Mouse (Mus musculus) forebrain, embryonic 14.5 days (tissue): ENCODE results near the gene Arhgef39. TPM values are rescaled to one million over a fixed set of nuclear protein-coding genes. Genes with fewer than 3 reads are reported as not detected.

ENCODE experiments used
- ATAC-seq: fragments of 200-750 bp; cut with Nextera tagmentation; 2 replicates; pipeline ENCODE4 v1.8.0; 2017; ENCODE audit warnings: mild to moderate bottlenecking, moderate library complexity
- DNase-seq: peaks from one replicate; pipeline ENCODE4 v3.0.0-alpha.2; 2015; ENCODE audit warnings: low spot score
- H3K27ac ChIP-seq: fragments of 300-500 bp; sonication (generic); 2 replicates; pipeline ENCODE4 v1.5.1; 2014; ENCODE audit warnings: low read depth, mild to moderate bottlenecking, control low read depth, low read length, moderate library complexity
- H3K27me3 ChIP-seq: fragments of 300-500 bp; sonication (generic); replicated peaks from 2 replicates; pipeline ENCODE4 v1.6.1; 2014; ENCODE audit warnings: low read length, control low read depth, mixed read lengths; ENCODE audit not compliant: control insufficient read depth, insufficient read depth
- H3K36me3 ChIP-seq: fragments of 300-500 bp; sonication (generic); 2 replicates; pipeline ENCODE4 v1.6.1; 2014; ENCODE audit warnings: low read length, control low read depth; ENCODE audit not compliant: control insufficient read depth, insufficient read depth
- H3K4me1 ChIP-seq: fragments of 300-500 bp; sonication (generic); 2 replicates; pipeline ENCODE4 v1.6.1; 2014; ENCODE audit warnings: antibody characterized with exemption, low read length, control low read depth; ENCODE audit not compliant: control insufficient read depth, insufficient read depth
- H3K4me2 ChIP-seq: fragments of 300-500 bp; sonication (generic); 2 replicates; pipeline ENCODE4 v1.6.1; 2014; ENCODE audit warnings: mild to moderate bottlenecking, control low read depth, low read length
- H3K4me3 ChIP-seq: fragments of 300-500 bp; sonication (generic); 2 replicates; pipeline ENCODE4 v1.5.1; 2014; ENCODE audit warnings: low read depth, low read length, control low read depth
- H3K9ac ChIP-seq: fragments of 300-500 bp; sonication (generic); 2 replicates; pipeline ENCODE4 v1.6.1; 2014; ENCODE audit warnings: mild to moderate bottlenecking, low read length, control low read depth, moderate library complexity
- H3K9me3 ChIP-seq: fragments of 300-500 bp; sonication (generic); replicated peaks from 2 replicates; pipeline ENCODE4 v1.6.1; 2016; ENCODE audit warnings: low read length, control low read depth, mixed read lengths; ENCODE audit not compliant: control insufficient read depth
- WGBS: fragments of 180-500 bp; shearing (Covaris S2); extraction: QIAGEN DNeasy Blood & Tissue Kit; methylation state at CpG from one replicate; pipeline ENCODE4 v1.1.7; 2014; 5-methylcytosine and 5-hydroxymethylcytosine counted together
- polyA plus RNA-seq: library from polyadenylated mRNA; unstranded; fragments of >200 nt; fragmentation: Nextera tagmentation; extraction: Ambion mirVana; gene quantifications from 2 replicates; pipeline ENCODE4 v1.2.1, GENCODE M21; 2014

Arhgef39 gene
- polyA plus RNA-seq, 1 experiment from 2014 or later = 14.0 TPM

DNA sequence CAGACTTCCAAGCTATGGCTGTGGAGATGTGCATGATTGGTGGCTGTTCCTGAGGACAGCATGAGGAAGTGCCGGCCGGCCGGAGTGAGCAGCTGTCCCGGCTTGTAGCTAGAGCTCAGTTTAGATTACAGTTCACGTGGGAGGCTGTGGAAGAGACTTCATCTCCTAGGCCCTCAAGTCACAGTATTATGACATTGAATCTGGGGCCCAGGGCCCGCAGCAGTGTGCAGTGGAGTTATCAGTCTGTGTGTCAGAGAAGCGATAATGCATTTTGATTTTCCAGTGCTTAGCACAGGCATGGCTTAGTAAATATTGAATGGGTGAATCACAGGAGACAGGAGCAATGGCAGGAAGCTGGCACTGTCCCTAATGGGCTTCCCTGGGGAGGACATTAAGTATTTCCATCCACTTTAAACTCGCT, 30.6 kb upstream of the Arhgef39 start:
- Histone ChIP-seq H3K9ac (no peak overlapping the region), H3K9me3 (no peaks in the 10 kb centered on the region), H3K4me1 (no peaks in the 10 kb centered on the region), H3K4me2 (no peak overlapping the region), H3K36me3 (peaks cover 41% of the 10 kb centered on the region), H3K4me3 (no peak overlapping the region), H3K27ac (no peak overlapping the region), H3K27me3 (peaks cover 8% of the 10 kb centered on the region)
- DNase-seq = no peak
- ATAC-seq = no peak
- 78% methylated on average over 8 of the region's 8 CpGs for WGBS

DNA sequence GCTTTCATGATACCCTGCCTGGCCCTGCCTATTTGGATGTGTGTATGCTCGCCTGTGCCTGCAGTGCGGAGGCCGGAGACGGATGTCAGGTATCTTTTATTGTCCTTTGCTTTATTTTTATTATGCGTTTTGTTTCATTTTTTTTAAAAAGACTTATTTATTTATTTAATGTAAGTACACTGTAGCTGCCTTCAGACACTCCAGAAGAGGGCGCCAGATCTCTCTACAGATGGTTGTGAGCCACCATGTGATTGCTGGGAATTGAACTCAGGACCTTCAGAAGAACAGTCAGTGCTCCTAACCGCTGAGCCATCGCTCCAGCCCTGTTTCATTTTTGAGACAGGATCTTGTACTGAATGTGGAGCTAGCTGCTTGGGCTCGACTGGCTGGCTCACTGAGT, 29.0 kb upstream of the Arhgef39 start:
- DNase-seq = no peak
- no peak overlapping the region for H3K4me2 ChIP-seq
- H3K36me3 ChIP-seq = peaks cover 27% of the 10 kb centered on the region
- ATAC-seq = no peak
- 77% methylated on average over 9 of the region's 9 CpGs for WGBS
- no peak overlapping the region for H3K9ac ChIP-seq
- H3K27me3 ChIP-seq = peaks cover 19% of the 10 kb centered on the region
- H3K4me1 ChIP-seq = peaks cover 6% of the 10 kb centered on the region; the same call in 1 of the 2 replicates
- no peak overlapping the region for H3K4me3 ChIP-seq
- no peaks in the 10 kb centered on the region for H3K9me3 ChIP-seq
- H3K27ac ChIP-seq = no peak overlapping the region

DNA sequence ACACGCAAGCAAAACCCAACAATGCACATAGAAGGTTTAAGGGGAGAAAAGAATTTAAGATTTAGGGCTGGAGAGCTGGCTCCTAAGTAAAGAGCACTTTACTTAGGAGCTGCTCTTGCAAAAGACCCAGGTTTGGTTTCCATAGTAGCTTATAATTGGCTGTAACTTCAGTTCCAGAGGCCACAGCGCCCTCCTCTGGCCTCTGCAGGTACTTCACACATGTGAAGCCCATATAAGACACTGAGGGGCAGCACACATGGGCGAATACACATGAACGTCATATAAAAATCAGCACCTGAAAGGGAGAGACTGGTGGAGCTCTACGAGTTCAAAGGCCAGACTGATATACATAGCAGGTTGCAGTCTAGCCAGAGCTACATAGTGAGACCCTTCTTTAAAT, 28.4 kb upstream of the Arhgef39 start:
- ATAC-seq (no peak), DNase-seq (no peak)

DNA sequence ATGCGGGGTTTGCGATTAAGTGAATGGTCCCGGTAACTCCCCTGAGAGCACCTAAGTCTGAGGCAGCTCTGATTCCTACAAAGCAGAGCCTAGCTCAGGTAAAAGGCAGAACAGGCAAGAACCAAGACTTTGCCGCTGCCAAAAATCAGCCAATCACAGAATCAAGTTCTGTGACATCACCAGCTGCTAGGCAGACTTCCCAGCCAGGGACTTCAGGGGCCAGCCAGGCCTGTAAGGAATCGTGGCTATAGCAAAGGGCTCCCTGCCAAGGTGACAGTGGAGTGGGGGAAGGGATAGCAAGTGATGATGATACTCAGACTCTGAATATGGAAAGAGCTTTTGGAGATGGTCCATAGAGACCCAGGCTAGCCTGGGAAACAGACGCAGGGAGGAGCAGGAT, 20.5 kb upstream of the Arhgef39 start:
- DNase-seq = peak; percentile 91
- 17% methylated on average over 6 of the region's 6 CpGs for WGBS
- H3K9ac ChIP-seq = no peak overlapping the region
- no peak overlapping the region for H3K4me3 ChIP-seq
- peak; percentile 71 for ATAC-seq
- no peaks in the 10 kb centered on the region for H3K9me3 ChIP-seq
- peaks cover 8% of the 10 kb centered on the region; the same call in 1 of the 2 replicates for H3K4me1 ChIP-seq
- peak overlapping the region; percentile 26; the same call in 1 of the 2 replicates for H3K4me2 ChIP-seq
- H3K27ac ChIP-seq = no peak overlapping the region
- peaks cover 31% of the 10 kb centered on the region for H3K27me3 ChIP-seq
- H3K36me3 ChIP-seq = no peaks in the 10 kb centered on the region

More for the DNA sequence above, 28.4 kb upstream of the Arhgef39 start:
- peaks cover 25% of the 10 kb centered on the region for H3K27me3 ChIP-seq
- no peaks in the 10 kb centered on the region for H3K9me3 ChIP-seq
- H3K27ac ChIP-seq = no peak overlapping the region
- no peak overlapping the region for H3K4me2 ChIP-seq
- peaks cover 21% of the 10 kb centered on the region for H3K36me3 ChIP-seq
- no peak overlapping the region for H3K9ac ChIP-seq
- H3K4me1 ChIP-seq = peaks cover 6% of the 10 kb centered on the region; the same call in 1 of the 2 replicates
- H3K4me3 ChIP-seq = no peak overlapping the region
- 63% methylated on average over 5 of the region's 5 CpGs for WGBS

DNA sequence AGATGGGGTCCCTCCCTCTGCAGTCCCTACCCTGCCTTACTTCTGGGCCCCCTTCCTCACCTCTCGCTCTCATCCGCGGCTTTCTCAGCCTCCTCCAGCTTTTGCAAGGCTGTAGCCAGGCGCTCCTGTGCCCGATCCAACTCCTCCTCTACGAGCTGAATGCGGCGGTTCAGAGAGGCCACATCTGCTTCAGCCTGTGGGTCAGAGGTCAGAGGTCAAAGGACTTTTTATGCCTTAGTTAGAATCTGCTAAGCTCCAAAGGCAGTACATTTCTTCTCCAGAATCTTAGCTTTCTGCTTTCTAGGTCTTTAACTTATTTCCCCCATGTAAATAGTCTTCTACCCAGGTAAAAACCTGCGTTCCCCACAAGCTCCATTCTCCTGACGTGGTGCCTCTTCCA, 20.1 kb upstream of the Arhgef39 start:
- Histone ChIP-seq H3K36me3 (no peaks in the 10 kb centered on the region), H3K4me3 (no peak overlapping the region), H3K4me1 (peaks cover 8% of the 10 kb centered on the region; the same call in 1 of the 2 replicates), H3K4me2 (peak overlapping the region; percentile 26; the same call in 1 of the 2 replicates), H3K27ac (no peak overlapping the region), H3K27me3 (peaks cover 27% of the 10 kb centered on the region), H3K9me3 (no peaks in the 10 kb centered on the region), H3K9ac (no peak overlapping the region)
- WGBS = 23% methylated on average over 10 of the region's 10 CpGs
- ATAC-seq (no peak), DNase-seq (no peak)

DNA sequence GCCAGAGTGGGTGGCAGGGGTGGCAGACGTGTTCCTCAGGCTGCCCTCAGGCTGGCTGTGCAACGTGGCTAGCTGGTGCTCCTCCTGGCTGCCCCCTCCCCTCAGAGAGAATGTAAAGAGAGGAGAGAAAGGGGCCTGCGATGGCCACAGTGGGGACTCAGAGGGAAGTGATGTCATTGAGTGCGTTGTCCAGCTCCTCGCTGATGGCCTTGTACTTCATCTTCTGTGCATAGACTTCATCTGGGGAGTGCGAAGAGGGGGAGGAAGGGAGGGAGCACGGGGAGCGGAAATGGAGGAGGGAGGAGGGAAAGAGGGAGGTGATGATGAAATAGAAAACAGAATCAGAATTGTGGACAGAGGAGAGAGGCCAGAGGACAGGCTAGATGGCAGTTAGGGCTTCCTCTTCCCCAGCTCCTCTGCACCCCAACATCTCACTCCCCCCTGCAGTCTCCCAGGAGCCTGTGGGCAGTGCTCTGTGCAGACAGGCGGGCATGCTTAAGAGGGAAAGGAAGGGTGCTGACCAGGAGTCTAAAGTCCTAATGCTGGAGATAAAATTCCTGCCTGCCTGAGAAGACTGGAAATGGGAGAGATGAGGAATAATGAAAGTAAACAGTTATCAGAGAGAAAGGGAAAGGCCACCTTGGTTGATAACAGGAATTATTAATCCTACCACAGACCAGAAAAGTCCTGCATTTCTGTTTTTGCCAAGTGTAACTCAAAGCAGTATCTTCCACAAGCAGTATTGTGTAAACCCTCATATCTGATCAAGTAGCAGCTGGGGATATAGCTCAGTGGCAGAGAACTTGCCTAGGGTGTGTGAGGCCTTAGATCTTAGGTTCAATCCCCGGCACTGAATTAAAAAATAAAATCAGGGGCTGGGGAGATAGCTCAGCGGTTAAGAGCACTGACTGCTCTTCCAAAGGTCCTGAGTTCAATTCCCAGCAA, 16.5 kb upstream of the Arhgef39 start:
- H3K27ac ChIP-seq = no peak overlapping the region
- 0 out of 2 replicates have a peak, but pooled peaks cover 2% of the 10 kb centered on the region for H3K4me1 ChIP-seq
- H3K4me3 ChIP-seq = no peak overlapping the region
- no peak overlapping the region for H3K4me2 ChIP-seq
- H3K9ac ChIP-seq = no peak overlapping the region
- H3K9me3 ChIP-seq = no peaks in the 10 kb centered on the region
- 74% methylated on average over 11 of the region's 11 CpGs for WGBS
- no peaks in the 10 kb centered on the region for H3K36me3 ChIP-seq
- ATAC-seq = no peak
- no peaks in the 10 kb centered on the region for H3K27me3 ChIP-seq
- no peak for DNase-seq

DNA sequence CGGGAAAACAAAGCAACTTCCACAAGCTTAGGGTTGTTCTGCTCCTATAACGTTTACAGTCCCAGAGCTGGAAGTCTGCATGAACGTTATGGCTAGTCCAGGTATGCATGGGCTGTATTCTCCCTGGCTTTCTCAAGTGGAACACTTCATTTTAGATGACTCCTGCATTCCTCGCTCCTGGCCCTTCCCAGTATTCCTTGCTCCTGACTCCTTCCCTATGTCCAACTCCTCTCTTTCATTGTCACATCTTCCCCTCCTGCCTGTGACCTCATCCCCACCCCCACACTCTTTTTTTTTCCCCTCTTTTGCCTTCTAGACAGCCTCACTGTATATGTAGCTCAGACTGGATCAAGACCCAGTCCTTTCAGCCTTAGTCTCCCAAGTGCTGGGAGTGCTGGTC, 14.3 kb upstream of the Arhgef39 start:
- no peaks in the 10 kb centered on the region for H3K9me3 ChIP-seq
- no peak overlapping the region for H3K9ac ChIP-seq
- WGBS = 89% methylated on average over 4 of the region's 4 CpGs
- H3K4me3 ChIP-seq = no peak overlapping the region
- no peaks in the 10 kb centered on the region for H3K36me3 ChIP-seq
- no peak for DNase-seq
- H3K27ac ChIP-seq = no peak overlapping the region
- no peak overlapping the region for H3K4me2 ChIP-seq
- H3K27me3 ChIP-seq = 0 out of 2 replicates have a peak, but pooled peaks cover 2% of the 10 kb centered on the region
- H3K4me1 ChIP-seq = peaks cover 7% of the 10 kb centered on the region
- no peak for ATAC-seq

DNA sequence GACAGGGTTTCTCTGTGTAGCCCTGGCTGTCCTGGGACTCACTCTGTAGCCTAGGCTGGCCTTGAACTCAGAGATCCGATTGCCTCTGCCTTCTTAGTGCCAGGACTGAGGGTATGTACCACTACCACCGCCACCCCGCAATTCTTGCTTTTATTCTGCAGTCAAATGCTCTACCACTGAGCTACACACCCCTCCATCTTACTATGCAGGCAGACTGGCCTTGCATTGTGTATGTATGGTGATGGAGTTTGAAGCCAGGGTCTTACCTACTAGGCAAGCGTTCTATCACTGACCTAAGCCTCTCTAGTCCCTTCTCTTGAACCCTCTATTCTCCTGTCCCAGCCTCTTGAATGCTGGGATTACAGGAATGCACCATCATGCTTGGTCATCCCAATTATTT, 13.8 kb upstream of the Arhgef39 start:
- H3K4me3 ChIP-seq = no peak overlapping the region
- H3K9me3 ChIP-seq = no peaks in the 10 kb centered on the region
- WGBS = 83% methylated on average over 4 of the region's 4 CpGs
- H3K4me2 ChIP-seq = no peak overlapping the region
- DNase-seq (no peak), ATAC-seq (no peak)
- 0 out of 2 replicates have a peak, but pooled peaks cover 3% of the 10 kb centered on the region for H3K27me3 ChIP-seq
- H3K36me3 ChIP-seq = no peaks in the 10 kb centered on the region
- no peak overlapping the region for H3K9ac ChIP-seq
- peaks cover 12% of the 10 kb centered on the region for H3K4me1 ChIP-seq
- H3K27ac ChIP-seq = no peak overlapping the region

DNA sequence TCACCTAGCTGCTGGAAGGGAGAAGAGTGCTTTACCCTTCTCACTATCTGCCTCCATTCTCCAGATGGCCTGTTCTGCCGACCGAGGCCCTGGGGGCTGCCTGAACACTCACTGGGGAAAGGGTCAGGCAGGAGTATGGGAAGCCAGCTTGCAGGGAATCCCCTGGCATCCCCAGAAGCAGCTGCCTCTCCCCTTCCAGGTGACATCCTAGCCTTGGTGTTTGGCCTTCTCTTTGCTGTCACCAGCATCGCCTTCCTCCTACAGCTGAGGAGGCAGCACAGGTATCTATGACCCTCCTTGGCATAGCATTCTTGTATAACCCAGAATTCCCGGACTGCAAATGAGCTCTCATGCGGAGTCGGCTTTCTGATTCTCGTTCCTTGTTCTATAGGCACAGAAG, 13.2 kb upstream of the Arhgef39 start:
- DNase-seq (no peak), ATAC-seq (no peak)
- 64% methylated on average over 7 of the region's 7 CpGs for WGBS
- Histone ChIP-seq H3K4me1 (peaks cover 15% of the 10 kb centered on the region), H3K27ac (no peak overlapping the region), H3K9ac (no peak overlapping the region), H3K36me3 (no peaks in the 10 kb centered on the region), H3K4me3 (no peak overlapping the region), H3K27me3 (peaks cover 8% of the 10 kb centered on the region; the same call in 1 of the 2 replicates), H3K4me2 (no peak overlapping the region), H3K9me3 (no peaks in the 10 kb centered on the region)
